Comparison of ENCODE assay signal across 25 mouse cellular contexts in genomic region chr6:83577534-83577933, GRCm38 (mm10). TPM values are rescaled to one million over a fixed set of nuclear protein-coding genes. Genes with fewer than 3 reads are reported as not detected.
DNase-seq lines count a peak whose midpoint lies in the region; ATAC-seq and TF ChIP-seq lines count a peak whose summit lies in the region.
"Had no signal": no experiment of that assay in that cellular context is flagged by ENCODE, and none has a peak within 500 bp of the region (broad histone marks: within the 10 kb centered on the region; RNA-seq: fewer than 3 reads in every experiment).

No protein-coding gene starts in this region.

- no peak for TF ChIP-seq CTCF in lung, embryonic 14.5 days (IDR thresholded peaks at IDR 0.05; ENCODE audit: low read depth)

- H3K4me1 ChIP-seq in lung, embryonic 14.5 days (ENCODE audit: insufficient read depth) = no peaks in the 10 kb centered on the region

- H3K27ac ChIP-seq in lung, embryonic 14.5 days (ENCODE audit: low read depth) = no peak overlapping the region
- H3K27ac ChIP-seq: forebrain, embryonic 12.5 days; forebrain, embryonic 15.5 days; heart, embryonic 15.5 days; hindbrain, embryonic 10.5 days; hindbrain, embryonic 13.5 days had no signal

- DNase-seq in lung, embryonic 14.5 days = peak; percentile 17
- DNase-seq in lung, postnatal 10 days = no peak
- DNase-seq in lung, postnatal 25 days (ENCODE audit: low spot score) = peak; percentile 28
- DNase-seq in lung, adult 18-20 months = no peak
- peak; percentile 54 for DNase-seq in gonadal fat pad, adult 2 months (ENCODE audit: low read depth)
- no peak for DNase-seq in heart, adult 9 months (ENCODE audit: low spot score in 2 of 2)
- no peak for DNase-seq in adrenal gland, postnatal 4 days (ENCODE audit: low spot score in 2 of 2)
- DNase-seq: adrenal gland, adult 8-10 months; adrenal gland, postnatal 25 days; cerebellum, adult 18-20 months; cerebellum, adult 9-10 months; cerebellum, postnatal 14 days; gastrocnemius, postnatal 10 days; gastrocnemius, postnatal 36 days; heart, postnatal 10 days; heart, postnatal 36 days had no signal

- H3K9me3 ChIP-seq in lung, embryonic 14.5 days (ENCODE audit: low read depth, low read length) = no peaks in the 10 kb centered on the region
- H3K9me3 ChIP-seq: forebrain, embryonic 12.5 days; forebrain, embryonic 15.5 days; heart, embryonic 12.5 days; heart, embryonic 15.5 days; hindbrain, embryonic 10.5 days; hindbrain, embryonic 13.5 days had no signal

- no peaks in the 10 kb centered on the region for H3K36me3 ChIP-seq in lung, embryonic 14.5 days (ENCODE audit: insufficient read depth)
- H3K36me3 ChIP-seq: forebrain, embryonic 12.5 days; forebrain, embryonic 15.5 days; heart, embryonic 12.5 days; heart, embryonic 15.5 days; hindbrain, embryonic 10.5 days; hindbrain, embryonic 13.5 days had no signal

- no peaks in the 10 kb centered on the region for H3K27me3 ChIP-seq in lung, embryonic 14.5 days (ENCODE audit: insufficient read depth, low read length)

- H3K4me2 ChIP-seq in lung, embryonic 14.5 days = no peak overlapping the region
- H3K4me2 ChIP-seq: forebrain, embryonic 12.5 days; forebrain, embryonic 15.5 days; heart, embryonic 12.5 days; heart, embryonic 15.5 days; hindbrain, embryonic 13.5 days had no signal

- no peak for ATAC-seq in lung, embryonic 14.5 days (ENCODE audit: insufficient read depth)
- ATAC-seq: activated CD4-positive, CD25-positive, alpha-beta regulatory T cell, adult 4 months; CD4-positive, CD25-positive, alpha-beta regulatory T cell, adult 4 months; forebrain, embryonic 15.5 days; hindbrain, embryonic 16.5 days had no signal

- H3K9ac ChIP-seq in lung, embryonic 14.5 days = no peak overlapping the region
- H3K9ac ChIP-seq: forebrain, embryonic 12.5 days; forebrain, embryonic 15.5 days; heart, embryonic 12.5 days; heart, embryonic 15.5 days; hindbrain, embryonic 13.5 days had no signal

- H3K4me3 ChIP-seq in lung, embryonic 14.5 days (ENCODE audit: low read depth, low read length) = no peak overlapping the region
- H3K4me3 ChIP-seq: forebrain, embryonic 12.5 days; forebrain, embryonic 15.5 days; heart, embryonic 12.5 days; heart, embryonic 15.5 days; hindbrain, embryonic 10.5 days; hindbrain, embryonic 13.5 days had no signal

RNA-seq across cellular contexts. Expression of gene Stambp, which starts 5.0 kb away (rescaled TPM):
- polyA plus RNA-seq in lung, embryonic 14.5 days (2014; fragmentation: Nextera tagmentation; extraction: Ambion mirVana) = 18.6 and 19.7 TPM in 2 replicates
- 22.6 and 22.9 TPM in 2 replicates for polyA plus RNA-seq in gonadal fat pad, adult 2 months (2012; rRNA removed)
- total RNA-seq in adrenal gland, postnatal 4 days (2021) = 10 to 100 TPM; 32.9 to 33.0 TPM

RNA-seq across cellular contexts. Expression of gene Actg2, which starts 41.5 kb away (rescaled TPM):
- 204 and 205 TPM in 2 replicates for polyA plus RNA-seq in lung, embryonic 14.5 days (2014; fragmentation: Nextera tagmentation; extraction: Ambion mirVana)
- 1,397 and 1,448 TPM in 2 replicates for polyA plus RNA-seq in gonadal fat pad, adult 2 months (2012; rRNA removed)
- 1 to 10 TPM; 3.1 to 4.3 TPM for total RNA-seq in adrenal gland, postnatal 4 days (2021)
- total RNA-seq: adrenal gland, postnatal 25 days had no signal

Comparison
In these comparisons a context has a peak if more than half of its experiments do, and no peak if none do; other contexts are left out.
1. DNase-seq: peak in lung, embryonic 14.5 days (single experiment), lung, postnatal 25 days (single experiment) and gonadal fat pad, adult 2 months (single experiment); none in lung, postnatal 10 days (single experiment), lung, adult 18-20 months (0 of 2), heart, adult 9 months (0 of 2) and adrenal gland, postnatal 4 days (0 of 2).